Mouse (Mus musculus): Measurements from ENCODE around the gene Sbp.
A peak's percentile ranks its signal among the peaks of the same experiment; 100 is the strongest.
"Not testable (repeated sequence)": the region's sequence is repeated elsewhere in the genome, so short reads cannot be mapped to it uniquely, and the experiment has no call there.

Sbp gene

DNA sequence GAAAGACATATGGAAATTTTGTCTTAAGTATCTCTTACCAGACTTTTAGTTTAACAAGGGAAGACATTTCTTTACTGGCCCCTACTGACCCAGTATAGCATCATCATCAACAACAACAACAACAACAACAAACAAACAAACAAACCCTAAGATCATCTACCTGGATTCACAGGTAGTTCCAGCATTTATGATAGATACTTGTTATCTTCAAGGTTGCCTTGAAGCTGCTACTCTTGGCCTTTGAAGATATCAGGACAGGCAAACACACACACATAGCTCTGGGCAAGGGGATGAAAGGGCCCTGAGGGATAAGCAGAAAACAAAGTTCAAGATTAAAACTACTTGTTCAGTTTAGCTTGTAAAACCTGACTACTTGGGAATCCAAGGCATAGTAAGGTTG is at the start of gene Sbp:
Sbp (plus strand) TSS at position 301 of the 400 bp plus-strand sequence.
- DNase-seq, result no peak

DNA sequence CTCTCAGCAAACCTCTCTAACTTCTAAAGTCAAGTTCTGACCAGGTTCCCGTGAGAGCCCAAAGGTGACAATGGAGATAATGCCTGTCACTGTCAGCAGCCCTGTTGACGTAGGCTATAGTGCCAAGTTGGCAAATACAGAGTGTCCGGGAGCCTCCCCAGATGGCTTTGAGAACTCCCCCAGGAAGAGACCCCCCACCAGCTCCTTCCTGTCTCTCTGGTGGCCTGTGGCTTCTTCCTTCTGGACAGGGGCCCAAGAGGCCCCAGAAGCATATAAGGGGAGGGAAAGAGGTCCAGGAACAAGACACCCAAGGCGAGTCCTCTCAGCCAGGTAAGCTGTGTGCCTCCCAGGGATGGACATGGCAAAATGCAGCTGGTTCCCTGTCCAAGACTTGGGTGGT is 24.3 kb upstream of the Sbp start, which contains the start of gene Dcpp3:
Dcpp3 (plus strand) TSS at position 301 of the 400 bp plus-strand sequence.
- not testable (repeated sequence) for DNase-seq

DNA sequence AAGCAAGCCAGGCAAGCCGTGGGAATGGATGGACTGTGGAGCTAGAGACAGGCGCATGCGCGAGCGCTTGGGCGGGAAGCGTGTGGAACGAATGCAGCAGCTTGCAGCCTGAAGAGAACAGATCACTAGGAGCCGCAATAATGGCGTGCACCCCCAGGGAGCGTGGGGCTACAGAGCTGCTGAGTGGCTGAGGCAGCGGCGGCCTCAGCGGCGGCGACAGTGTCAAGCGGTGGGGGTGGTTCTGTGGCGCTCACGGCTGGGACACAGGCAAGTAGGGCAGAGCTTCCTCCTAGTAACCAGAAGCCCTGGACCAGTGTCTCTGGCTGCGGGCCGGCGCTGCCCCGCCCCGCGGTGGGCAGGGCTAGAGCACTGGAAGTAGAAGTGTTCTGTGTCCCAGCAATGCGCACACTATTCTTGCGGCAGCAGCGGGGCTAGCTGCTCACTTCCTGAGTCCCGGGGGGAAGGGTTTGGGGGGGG is 16.9 kb upstream of the Sbp start:
- DNase-seq, result peak; percentile 95

DNA sequence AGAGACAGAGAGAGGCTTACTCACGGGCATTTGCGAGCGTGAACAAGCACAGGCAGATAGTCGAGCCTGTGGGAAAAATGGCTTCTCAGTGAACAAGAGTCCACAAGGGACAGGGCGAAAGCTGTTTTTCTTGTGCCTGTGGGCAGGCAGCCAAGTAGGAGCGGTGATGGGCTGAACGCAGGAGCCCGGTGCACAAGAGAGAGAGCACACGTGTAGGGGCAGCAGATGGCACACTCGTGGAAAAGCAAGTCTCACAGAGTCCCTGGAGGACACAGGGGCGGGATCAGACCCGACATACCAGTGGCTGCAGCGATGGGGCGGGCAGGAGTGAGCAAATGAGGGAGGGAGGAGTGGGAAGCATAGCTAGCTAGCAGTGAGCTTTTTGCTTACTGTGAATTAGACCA is 16.4 kb upstream of the Sbp start:
- peak; percentile 83 for DNase-seq

DNA sequence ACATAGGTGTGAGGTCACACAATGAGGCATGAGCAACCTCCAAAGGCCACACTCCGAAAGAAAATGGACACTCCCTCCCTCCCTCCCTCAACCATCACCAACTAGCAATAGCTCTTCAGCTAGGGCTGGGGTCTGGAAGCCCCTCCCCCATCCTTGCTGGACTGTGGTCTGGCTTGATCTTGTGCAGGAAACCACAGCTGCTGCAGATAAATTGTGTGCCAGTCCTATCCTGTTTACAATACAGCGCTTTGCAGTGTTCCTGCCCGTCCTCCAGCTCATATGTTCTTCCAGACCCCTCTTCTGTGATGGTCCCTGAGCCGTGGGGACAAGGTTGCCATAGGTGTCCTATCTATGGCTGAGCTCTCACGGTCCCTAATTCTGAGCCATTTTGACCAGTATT is 10.3 kb upstream of the Sbp start:
- DNase-seq, result peak; percentile 25

DNA sequence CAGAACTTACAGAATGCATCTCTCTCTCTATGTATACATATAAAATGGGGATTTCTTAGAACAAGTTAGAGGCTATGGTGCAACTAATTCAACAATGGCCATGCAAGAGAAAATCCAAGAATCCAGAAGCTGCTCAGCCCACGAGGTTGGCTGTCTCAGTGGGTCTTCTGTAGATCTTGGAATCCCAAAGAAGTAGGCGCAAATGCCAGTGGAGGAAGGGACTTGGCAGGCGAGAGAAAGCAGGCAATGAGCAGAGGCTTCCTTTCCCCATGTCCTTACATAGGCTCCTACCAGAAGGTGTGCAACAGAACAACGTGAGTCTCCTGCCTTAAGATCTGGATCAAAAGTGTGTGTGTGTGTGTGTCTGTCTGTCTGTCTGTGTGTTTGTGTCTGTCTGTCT is 6.0 kb downstream of the Sbp start:
- not testable (repeated sequence) for DNase-seq

DNA sequence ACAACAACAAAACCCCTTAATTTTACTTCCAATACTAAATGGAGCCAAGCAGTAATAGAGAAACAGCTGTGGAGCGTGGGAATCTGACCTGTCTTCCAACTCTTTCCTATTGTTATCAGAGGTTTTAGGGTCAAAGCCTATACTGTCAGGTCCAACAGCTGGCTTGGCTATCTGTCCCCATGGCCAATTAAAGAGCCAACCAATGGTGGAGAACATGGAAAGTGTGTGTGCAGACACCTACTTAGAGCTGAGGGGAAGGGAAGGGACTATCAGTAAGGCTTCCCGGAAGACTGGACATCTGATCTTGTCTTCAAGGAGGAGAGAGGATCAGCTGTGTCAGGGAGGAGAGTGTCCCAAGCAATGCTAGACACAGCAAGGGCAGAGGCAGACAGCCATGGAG is 7.6 kb downstream of the Sbp start:
- no peak for DNase-seq

DNA sequence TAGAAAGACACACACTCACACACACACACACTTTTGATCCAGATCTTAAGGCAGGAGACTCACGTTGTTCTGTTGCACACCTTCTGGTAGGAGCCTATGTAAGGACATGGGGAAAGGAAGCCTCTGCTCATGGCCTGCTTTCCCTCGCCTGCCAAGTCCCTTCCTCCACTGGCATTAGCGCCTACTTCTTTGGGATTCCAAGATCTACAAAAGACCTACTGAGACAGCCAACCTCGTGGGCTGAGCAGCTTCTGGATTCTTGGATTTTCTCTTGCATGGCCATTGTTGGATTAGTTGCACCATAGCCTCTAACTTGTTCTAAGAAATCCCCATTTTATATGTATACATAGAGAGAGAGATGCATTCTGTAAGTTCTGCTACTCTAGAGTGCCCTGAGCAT is 9.4 kb downstream of the Sbp start:
- DNase-seq, result not testable (repeated sequence)

DNA sequence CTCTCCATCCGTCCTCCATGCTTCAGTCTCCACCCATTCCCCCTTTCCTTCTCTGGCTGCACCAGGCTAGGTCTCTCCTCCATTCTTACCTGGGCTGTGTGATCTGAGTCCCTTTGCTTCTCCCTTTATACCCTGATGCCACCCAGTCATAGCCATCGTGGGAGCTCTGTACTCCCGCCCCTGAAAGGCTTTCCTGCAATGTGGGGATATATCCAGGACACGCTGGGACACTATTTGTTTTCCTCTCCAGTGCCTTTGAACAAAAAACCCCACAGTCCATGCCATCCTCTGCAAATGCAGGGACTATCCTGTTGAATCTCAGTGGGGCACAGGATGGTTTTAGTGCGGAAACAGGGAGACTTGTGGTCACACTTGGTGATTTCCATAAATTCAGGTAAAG is 13.7 kb downstream of the Sbp start, which contains the start of gene Sbpl:
Sbpl (minus strand) TSS at position 101 of the 400 bp plus-strand sequence.
- DNase-seq, result no peak

DNA sequence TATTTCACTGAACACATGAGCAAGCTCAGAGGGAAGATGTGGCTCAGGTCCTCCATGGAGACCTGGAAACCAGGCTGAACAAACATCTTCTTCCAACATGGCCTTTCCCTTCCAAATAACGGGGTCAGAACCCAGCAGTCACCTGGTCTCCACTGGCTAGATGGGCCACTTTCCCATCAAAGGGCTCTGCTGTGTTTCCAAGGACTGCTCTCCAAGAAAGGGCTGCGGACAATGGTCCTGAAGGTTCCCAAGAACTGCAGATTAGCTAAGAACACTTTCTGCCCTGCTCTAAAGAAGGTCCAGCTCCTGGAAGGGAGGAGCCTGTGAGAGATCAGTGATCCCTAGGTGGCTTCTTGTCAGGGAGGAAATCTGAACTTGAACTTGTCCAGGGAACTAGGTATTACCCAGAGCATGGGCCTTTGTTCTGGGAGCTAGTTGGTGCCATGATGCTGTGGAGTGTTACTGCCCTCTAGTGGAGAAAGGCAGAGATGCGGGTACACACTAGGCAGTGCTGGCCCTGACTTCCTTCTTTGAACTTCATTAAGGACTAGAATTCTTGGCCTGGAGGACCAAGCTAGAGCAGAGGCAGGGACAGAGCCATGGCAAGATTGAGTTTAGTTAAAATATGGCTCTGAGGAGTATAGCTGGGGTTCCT is 18.7 kb downstream of the Sbp start:
- peak; percentile 89 for DNase-seq

DNA sequence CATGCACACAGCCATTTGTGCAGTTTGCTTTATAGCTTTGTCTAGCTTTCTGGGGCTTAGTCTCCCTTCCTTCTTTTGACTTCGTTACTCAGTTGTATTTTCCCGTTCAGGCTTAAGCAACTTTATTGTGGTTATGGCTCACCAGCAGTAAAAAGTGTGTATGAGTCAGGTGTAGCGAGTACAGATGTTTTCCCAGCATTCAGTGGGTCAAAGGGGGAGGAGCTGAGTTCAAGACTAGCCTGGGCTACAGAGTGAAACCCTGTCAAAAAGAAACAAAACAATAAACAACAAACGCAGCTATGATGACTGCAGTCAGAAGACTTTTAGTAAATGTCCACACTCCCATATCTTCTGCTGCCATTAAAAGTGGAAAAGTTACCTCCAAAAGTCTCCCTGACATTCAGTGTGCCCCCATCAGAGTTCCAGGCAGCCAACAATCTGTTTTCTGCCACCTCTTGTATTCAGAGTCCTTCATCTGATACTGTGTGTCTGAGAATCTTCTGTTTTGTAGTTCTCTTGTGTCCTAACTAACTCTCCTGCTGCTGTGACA is 20.2 kb downstream of the Sbp start:
- DNase-seq, result no peak

DNA sequence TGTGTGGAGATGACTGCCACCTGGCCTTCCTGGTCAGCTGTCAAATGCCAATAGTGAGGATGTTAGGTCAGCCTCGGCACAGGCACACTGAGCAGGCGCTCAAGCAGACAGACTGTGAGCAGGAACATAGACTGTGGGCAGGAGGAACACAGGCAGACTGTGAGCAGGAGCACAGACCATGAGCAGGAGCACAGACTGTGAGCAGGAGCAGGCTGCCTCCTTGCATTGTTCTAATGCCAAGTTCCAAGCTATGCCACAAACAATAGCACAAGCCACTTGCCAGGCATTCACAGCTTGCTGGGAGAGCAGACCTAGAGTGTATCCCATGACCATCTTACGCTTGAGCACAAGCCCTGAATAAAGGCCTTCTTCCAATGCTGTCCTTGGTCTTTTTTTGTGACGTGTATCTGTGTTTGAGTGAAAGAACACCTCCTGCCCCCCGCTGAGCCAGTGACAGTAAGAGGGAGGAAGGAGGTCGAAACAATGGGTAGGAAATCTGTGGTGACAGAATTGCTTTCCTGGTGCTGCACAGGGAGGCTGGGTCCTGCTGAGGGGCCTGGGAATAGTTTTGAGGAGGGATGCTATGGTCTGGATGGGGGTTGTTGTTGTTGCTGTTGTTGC is 24.4 kb downstream of the Sbp start:
- no peak for DNase-seq

DNA sequence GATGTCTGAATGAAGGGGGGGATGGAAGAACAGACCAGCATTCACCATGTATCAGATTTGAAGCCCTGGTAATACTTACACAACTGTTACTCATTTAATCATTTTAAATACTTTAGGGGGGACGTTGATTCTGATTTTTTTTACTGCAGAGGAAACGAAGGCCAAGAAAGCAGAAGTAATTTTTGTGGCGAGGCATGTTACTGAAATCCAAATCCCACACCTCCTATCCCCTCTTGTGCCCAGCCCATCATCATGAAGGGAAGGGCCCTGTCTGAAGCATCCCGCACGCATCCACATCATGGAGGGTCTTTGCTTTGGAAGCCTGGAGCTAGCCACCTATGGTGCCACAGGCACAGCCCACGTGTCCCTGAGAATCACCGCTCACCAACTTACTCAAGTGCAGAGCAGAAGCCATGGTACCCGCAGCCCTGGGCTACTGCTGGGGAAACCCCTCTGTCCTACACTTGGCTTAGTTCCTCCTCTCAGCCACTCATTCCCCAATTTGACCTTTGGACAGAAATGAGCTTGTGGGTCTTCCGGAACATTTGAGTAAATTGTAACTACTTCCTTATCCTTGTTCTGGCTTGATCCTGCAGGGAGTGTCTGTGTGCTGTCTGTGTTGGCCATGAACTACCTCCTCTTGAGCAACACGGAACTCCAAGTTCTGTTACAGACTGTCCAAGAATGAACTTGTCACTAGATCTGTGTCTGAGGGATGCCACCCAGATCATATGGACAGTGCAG is 25.4 kb downstream of the Sbp start:
- DNase-seq, result peak; percentile 21

DNA sequence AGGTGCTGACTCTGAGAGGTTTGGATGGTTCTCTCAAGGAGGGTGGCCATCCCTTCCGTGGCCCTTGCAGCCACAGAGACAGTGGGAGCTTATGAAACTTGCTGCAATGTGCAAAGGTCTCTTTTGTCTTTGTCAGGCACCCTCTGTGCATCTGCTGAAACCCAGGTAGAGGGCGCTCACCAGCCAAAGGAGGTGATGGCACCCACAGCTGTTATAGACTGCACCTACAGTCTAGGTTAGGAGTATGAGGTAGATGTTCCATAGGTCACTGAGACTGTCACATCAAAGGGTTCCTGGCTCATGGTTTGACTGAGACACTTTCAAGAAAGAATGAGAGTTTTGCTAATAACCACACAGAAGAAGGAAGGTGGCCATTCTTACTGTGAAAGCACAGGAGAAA is 27.3 kb downstream of the Sbp start:
- no peak for DNase-seq

DNA sequence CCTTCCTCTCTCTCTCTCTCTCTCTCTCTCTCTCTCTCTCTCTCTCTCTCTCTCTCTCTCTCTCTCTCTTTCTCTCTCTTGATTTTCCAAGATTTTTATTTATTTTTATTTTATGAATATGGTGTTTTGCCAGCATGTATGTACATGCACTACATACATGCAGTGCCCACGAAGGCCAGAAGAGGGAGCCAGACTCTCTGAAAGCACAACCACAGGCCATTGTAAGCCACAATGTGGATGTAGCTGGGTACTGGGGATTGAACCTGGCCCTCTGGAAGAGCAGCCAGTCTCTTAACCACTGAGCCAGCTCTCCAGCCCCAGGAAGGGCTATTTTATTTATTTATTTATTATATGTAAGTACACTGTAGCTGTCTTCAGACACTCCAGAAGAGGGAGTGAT is 27.8 kb downstream of the Sbp start:
- peak; percentile 86 for DNase-seq

DNA sequence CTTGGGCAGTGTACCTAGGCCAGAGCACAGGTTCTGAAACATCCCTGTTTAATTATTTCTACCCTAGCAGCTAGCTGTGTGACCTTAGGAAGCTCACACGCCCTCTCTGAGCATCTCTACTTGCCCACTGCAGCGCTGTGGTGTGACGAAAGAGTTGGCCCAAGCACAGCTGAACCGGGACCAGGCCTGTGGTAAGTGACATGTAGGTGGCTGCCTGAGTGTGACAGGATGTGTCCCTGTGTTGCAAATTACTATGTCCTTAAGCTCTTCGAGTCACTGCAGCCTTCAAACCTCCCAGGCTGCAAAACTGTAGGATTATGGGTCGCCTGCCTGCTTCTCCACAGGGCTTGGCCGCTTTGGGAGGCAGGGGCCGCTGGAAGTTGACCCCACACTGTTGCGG is 29.8 kb downstream of the Sbp start:
- no peak for DNase-seq

DNA sequence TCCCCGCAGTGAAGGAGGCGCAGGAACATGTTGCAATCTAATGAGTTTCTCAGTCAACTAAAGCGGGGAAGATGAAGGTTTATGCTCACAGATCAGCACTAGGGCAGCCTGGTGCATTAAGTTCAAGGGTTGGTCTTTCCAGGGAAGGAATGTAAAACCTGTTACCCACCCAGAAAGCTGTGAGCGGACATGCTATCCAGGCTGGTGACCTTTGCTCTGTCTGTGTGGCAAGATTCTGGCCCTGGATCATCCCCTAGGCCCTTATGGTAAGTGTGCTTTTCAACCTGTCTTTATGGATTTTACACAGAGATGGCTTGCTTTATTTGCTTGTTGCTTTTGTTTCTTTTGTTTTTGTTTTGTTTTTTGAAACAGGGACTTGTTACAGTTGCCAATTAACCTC is 35.2 kb downstream of the Sbp start:
- no peak for DNase-seq

DNA sequence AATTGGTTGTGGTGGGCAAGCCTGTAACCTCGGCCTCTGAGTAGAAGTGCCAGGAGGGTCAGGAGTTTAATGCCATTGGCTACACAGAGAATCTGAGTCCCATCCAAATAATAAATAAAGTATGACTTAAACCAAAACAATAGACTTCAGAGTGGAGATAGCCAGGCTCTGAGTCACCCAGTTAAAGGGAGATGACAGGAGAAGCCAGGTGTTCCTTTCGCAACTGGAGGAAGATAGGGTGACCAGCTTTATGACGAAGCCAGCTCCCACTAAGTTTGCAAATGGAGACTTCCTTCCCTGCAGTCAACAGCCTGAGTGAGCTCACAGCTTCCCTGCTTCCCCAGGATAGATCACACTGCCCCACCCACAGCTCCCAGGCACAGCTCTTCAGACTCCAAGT is 38.0 kb downstream of the Sbp start:
- peak; percentile 21 for DNase-seq

DNA sequence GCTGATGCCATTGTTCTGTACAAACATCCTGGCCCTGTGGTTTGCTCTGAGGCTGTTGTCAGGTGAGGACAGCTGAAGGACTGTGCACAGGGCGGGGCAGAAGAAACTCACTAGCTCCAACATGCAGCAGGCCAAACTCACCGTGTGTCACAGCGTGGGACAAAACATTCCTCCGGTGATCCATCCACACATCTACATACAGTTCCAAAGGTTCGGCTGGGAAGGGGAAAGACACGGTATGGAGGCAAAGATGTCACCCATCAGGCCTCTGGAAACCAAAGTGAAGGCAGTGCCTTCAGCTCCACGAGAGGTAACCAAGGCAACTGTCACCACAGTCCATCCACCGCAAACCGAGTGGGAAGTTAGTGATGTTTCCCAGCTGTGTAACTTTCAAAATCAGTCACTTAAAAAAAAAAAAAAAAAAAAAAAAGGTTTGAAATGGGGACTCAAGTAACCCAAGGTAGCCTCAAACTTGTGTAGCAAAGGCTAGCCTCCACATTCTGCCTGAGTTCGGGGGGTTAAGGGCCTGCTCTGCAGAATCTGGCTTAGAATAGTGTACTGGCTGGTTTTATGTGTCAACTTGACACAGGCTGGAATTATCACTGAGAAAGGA is 38.9 kb downstream of the Sbp start, which contains the start of gene Prss30:
Prss30 (minus strand) TSS at position 270 of the 613 bp plus-strand sequence.
- DNase-seq, result peak; percentile 38

DNA sequence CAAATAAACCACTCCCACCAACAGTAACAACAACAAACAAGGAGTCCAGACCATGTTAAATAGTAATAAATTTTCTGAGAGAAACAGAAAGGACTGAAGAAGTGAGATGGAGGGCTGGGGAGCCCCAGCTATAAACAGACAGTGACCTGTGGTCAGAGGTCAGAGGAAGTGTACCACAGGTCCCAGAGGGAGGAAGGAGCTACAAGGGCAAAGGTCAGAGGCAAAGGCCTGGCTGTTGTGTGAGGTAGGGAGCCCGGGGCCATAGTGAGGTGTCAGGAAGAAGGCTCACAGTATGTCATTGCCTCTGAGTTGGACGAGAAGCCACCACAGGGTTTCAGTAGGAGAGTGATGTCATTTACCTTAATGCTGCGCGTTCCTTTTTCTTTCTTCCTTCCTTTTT is 41.4 kb downstream of the Sbp start:
- DNase-seq, result no peak

DNA sequence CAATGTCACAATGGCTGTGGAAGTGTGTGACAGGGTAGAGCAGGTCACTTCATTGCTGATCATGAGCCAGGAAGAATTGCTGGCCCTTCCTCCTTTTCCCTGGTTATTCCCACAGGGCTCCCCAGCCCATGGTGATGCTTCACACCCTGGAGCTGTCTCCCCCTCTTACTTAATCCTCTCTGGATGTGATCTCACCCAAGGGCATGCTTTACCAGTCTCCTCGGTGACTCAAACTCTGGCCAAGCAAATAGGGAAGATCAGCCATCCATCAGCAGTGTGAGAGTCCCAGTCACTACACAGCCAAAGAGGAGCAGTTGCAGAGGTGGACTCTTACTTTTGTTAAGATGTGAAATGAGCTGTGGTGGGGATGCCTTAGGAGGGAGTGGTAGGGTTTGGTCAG is 43.5 kb downstream of the Sbp start:
- no peak for DNase-seq

DNA sequence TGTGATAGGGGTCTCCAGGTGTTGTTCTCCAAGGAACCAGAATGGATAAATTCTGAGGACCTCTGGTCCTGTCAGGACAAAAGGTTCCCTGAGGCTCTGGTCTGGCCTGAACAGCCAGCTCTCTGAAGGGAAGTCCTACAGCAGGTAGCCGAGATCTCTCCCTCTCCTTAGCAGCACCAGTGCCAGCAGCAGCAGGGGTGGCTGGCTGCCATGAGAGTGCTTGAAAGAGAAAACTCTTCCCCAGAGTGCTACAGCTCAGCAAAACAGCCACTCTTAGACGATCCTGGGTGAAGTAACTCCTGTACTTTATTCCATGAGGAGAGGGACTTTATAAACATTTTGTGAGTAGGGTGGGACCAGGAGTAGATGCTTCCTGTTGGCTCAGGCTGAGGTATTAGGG is 48.3 kb downstream of the Sbp start:
- DNase-seq, result peak; percentile 57
